Mouse (Mus musculus): Measurements from ENCODE around the gene Rgma. TPM values are rescaled to one million over a fixed set of nuclear protein-coding genes. Genes with fewer than 3 reads are reported as not detected.

Rgma gene
- total and polyA plus RNA-seq, 3 experiments: 0.04 to 0.07 TPM; not detected in 1

DNA sequence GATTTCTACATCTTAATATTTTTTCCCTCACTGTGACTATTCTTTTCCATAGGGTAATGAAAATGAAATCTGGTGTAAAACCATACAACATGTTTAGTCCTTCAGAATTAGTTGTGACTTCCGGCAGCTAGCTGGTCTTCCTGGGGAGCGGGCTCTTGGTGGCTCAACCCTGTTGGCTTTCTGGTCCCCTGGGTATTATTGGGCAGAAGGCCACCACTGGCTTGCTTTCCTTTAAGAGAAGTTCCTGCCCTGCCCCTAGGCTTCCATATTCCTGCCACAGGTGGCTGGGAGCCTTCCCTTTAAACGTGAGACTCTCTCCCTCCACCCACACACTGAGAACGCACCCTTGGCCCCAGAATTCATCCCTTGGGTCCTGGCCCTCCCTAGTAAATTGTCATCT is 9.8 kb upstream of the Rgma start:
- H3K9ac ChIP-seq (ENCODE audit: insufficient read depth, low read depth): no peak overlapping the region
- dilution Hi-C loops (cut with MboI; ENCODE audit: extremely low pct_ligation_motif_present, extremely low pct_unique_long_range_greater_than_20kb, low sequenced_read_pairs) (no loop called here), in situ Hi-C loops (cut with MboI; ENCODE audit: low pct_ligation_motif_present, low pct_unique_long_range_greater_than_20kb, low sequenced_read_pairs) (no loop called here)
- H3K79me2 ChIP-seq (replicated peaks; ENCODE audit: control insufficient read depth, extremely low read depth, insufficient read depth, poor library complexity, severe bottlenecking): no peaks in the 10 kb centered on the region
- no peak for DNase-seq (ENCODE audit: extremely low read depth)
- H3K27ac ChIP-seq (ENCODE audit: insufficient read depth, low read depth): no peak overlapping the region
- TF ChIP-seq CHD2 (IDR thresholded peaks at IDR 0.05; ENCODE audit: low read length) (no peak), RAD21 (IDR thresholded peaks at IDR 0.05; ENCODE audit: low read depth, low read length) (no peak)
- H3K4me2 ChIP-seq (ENCODE audit: insufficient read depth, low read depth, poor library complexity, severe bottlenecking): no peak overlapping the region
- H3K9me3 ChIP-seq (replicated peaks; ENCODE audit: low read length): no peaks in the 10 kb centered on the region
- no peak overlapping the region for H3K4me3 ChIP-seq (replicated peaks in 1 of 3; ENCODE audit: low read depth in 2 of 3, low read length in 2 of 3, poor library complexity in 1 of 3)
- peaks cover 6% of the 10 kb centered on the region for H3K27me3 ChIP-seq (replicated peaks)
- H3K36me3 ChIP-seq (replicated peaks in 1 of 2; ENCODE audit: control insufficient read depth in 1 of 2, insufficient read depth in 1 of 2, low read length in 1 of 2): no peaks in the 10 kb centered on the region
- peaks cover 0 to 3% of the 10 kb centered on the region in 2 experiments; a peak in 1 of 4 replicates for H3K4me1 ChIP-seq (ENCODE audit: control insufficient read depth in 1 of 2, insufficient read depth in 2 of 2)

DNA sequence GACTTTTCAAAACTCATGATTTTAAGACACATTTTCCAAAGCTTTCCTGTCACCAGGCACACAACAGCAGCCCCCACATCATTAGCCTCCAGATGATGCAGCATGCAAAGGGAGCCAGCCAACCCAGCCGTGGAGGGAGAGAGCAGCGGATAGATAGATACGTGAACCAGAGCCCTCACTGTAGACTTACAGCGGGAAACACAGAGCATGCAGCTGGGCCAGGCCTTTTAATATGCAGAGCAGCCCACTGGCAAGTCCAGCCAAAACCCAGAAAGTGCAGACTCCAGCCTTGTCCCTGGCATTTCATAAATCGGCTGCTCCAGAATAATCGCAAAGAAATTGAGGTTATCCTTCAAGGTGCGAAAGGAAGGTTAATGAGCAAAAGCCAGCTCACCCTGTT is 9.3 kb upstream of the Rgma start:
- Histone ChIP-seq H3K9ac (ENCODE audit: insufficient read depth, low read depth) (no peak overlapping the region), H3K9me3 (replicated peaks; ENCODE audit: low read length) (no peaks in the 10 kb centered on the region), H3K4me3 (replicated peaks in 1 of 3; ENCODE audit: low read depth in 2 of 3, low read length in 2 of 3, poor library complexity in 1 of 3) (no peak overlapping the region), H3K4me1 (ENCODE audit: control insufficient read depth in 1 of 2, insufficient read depth in 2 of 2) (peaks cover 0 to 3% of the 10 kb centered on the region in 2 experiments; a peak in 1 of 4 replicates), H3K27me3 (replicated peaks) (peaks cover 8% of the 10 kb centered on the region), H3K36me3 (replicated peaks in 1 of 2; ENCODE audit: control insufficient read depth in 1 of 2, insufficient read depth in 1 of 2, low read length in 1 of 2) (no peaks in the 10 kb centered on the region), H3K4me2 (ENCODE audit: insufficient read depth, low read depth, poor library complexity, severe bottlenecking) (no peak overlapping the region), H3K27ac (ENCODE audit: insufficient read depth, low read depth) (no peak overlapping the region), H3K79me2 (replicated peaks; ENCODE audit: control insufficient read depth, extremely low read depth, insufficient read depth, poor library complexity, severe bottlenecking) (no peaks in the 10 kb centered on the region)
- dilution Hi-C loops (cut with MboI; ENCODE audit: extremely low pct_ligation_motif_present, extremely low pct_unique_long_range_greater_than_20kb, low sequenced_read_pairs): no loop called here
- in situ Hi-C loops (cut with MboI; ENCODE audit: low pct_ligation_motif_present, low pct_unique_long_range_greater_than_20kb, low sequenced_read_pairs): no loop called here
- DNase-seq (ENCODE audit: extremely low read depth): no peak
- TF ChIP-seq IRF4 (IDR thresholded peaks at IDR 0.05; ENCODE audit: low read depth, low read length): no peak

DNA sequence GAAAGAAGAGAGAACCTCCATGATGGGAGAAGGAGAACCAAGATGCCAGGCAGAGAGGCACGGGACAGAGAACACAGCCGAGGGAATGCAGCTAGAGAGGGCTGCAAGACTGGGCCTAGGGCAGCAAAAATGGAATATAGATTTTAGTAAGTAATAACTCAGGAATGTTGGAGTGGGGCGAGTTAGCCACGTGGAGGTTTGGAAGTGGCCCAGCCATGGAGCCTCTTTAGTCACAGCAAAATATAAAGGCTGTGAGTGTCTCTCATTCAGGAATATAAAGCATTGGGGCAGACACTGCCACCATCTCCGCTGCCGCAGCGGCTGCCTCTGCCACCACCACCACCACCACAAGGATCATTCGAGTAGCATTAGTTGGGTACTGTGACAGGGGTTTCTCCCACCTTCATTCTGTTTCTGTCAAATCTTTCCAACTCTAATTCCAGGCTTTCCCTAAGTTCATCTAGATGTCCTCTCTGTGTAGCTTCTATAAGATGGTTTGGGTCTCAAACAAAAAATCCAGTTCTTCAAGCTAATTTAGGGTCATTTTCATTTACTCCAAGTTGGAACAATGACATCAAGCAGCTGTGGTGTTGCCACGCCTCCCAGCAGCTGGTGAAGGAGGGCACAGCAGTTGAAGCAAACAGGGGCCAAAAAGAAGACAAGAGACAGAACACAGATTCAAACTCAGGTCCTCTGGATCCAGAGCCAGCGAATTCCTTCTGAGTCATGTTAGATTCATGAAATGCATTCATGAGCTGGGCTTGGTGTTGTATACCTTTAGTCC is 7.4 kb upstream of the Rgma start:
- DNase-seq (ENCODE audit: extremely low read depth): no peak
- Histone ChIP-seq H3K27me3 (replicated peaks) (peaks cover 11% of the 10 kb centered on the region), H3K9me3 (replicated peaks; ENCODE audit: low read length) (no peaks in the 10 kb centered on the region), H3K4me2 (ENCODE audit: insufficient read depth, low read depth, poor library complexity, severe bottlenecking) (no peak overlapping the region), H3K4me1 (ENCODE audit: control insufficient read depth in 1 of 2, insufficient read depth in 2 of 2) (peaks cover 0 to 3% of the 10 kb centered on the region in 2 experiments; a peak in 1 of 4 replicates), H3K27ac (ENCODE audit: insufficient read depth, low read depth) (no peak overlapping the region), H3K9ac (ENCODE audit: insufficient read depth, low read depth) (no peak overlapping the region), H3K79me2 (replicated peaks; ENCODE audit: control insufficient read depth, extremely low read depth, insufficient read depth, poor library complexity, severe bottlenecking) (no peaks in the 10 kb centered on the region), H3K4me3 (replicated peaks in 1 of 3; ENCODE audit: low read depth in 2 of 3, low read length in 2 of 3, poor library complexity in 1 of 3) (no peak overlapping the region), H3K36me3 (replicated peaks in 1 of 2; ENCODE audit: control insufficient read depth in 1 of 2, insufficient read depth in 1 of 2, low read length in 1 of 2) (no peaks in the 10 kb centered on the region)
- no peak for TF ChIP-seq ZMIZ1 (IDR thresholded peaks at IDR 0.05; ENCODE audit: low read depth, low read length)
- no peak for TF ChIP-seq E2F4 (IDR thresholded peaks at IDR 0.05; ENCODE audit: insufficient replicate concordance, low read depth, low read length)
- no peak for TF ChIP-seq BHLHE40 (IDR thresholded peaks at IDR 0.05; ENCODE audit: low read depth, low read length)
- no peak for TF ChIP-seq ELF1 (IDR thresholded peaks at IDR 0.05; ENCODE audit: low read depth, low read length)
- TF ChIP-seq PAX5 (IDR thresholded peaks at IDR 0.05; ENCODE audit: low read length): no peak
- TF ChIP-seq MEF2A (IDR thresholded peaks at IDR 0.05; ENCODE audit: borderline replicate concordance, low read depth, low read length): no peak
- TF ChIP-seq RCOR1 (conservative IDR thresholded peaks at IDR 0.05; ENCODE audit: low read depth, low read length): no peak
- TF ChIP-seq POLR2A (IDR thresholded peaks at IDR 0.05; ENCODE audit: low read depth, low read length): no peak
- no peak for TF ChIP-seq POLR2AphosphoS2 (IDR thresholded peaks at IDR 0.05; ENCODE audit: low read depth, low read length)
- TF ChIP-seq CHD2 (IDR thresholded peaks at IDR 0.05; ENCODE audit: low read length): no peak
- no peak for TF ChIP-seq NRF1 (IDR thresholded peaks at IDR 0.05; ENCODE audit: low read depth, low read length)
- TF ChIP-seq JUN (IDR thresholded peaks at IDR 0.05; ENCODE audit: insufficient read depth, low read depth, low read length): no peak
- TF ChIP-seq GABPA (IDR thresholded peaks at IDR 0.05; ENCODE audit: insufficient replicate concordance, low read depth, low read length): no peak
- TF ChIP-seq ZNF384 (IDR thresholded peaks at IDR 0.05; ENCODE audit: low read depth, low read length): no peak
- dilution Hi-C loops (cut with MboI; ENCODE audit: extremely low pct_ligation_motif_present, extremely low pct_unique_long_range_greater_than_20kb, low sequenced_read_pairs) (no loop called here), in situ Hi-C loops (cut with MboI; ENCODE audit: low pct_ligation_motif_present, low pct_unique_long_range_greater_than_20kb, low sequenced_read_pairs) (no loop called here)
